Mouse (Mus musculus): ENCODE results near the gene Lca5l. TPM values are rescaled to one million over a fixed set of nuclear protein-coding genes. Genes with fewer than 3 reads are reported as not detected.

Gene Lca5l
- polyA plus RNA-seq, 1 experiment: 41.7 TPM

DNA sequence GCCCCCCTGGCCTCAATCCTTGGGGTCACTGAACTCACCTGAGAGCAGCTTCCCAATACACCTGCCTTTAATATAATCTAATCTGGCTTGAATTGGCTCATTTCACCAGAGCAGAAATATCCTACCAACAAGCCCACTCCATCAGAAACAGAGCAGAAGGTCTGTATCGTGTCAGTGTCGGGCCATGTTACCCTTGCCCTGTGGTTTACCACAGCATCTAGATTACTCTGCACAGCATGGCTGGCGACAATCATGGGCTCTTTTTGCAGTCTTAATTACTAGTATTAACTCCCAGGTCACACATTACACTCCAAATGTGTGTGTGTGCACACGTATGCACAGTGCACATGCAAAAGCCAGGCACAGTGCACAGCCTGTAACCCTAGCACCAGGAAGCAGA is 23.2 kb downstream of the Lca5l start:
- TF ChIP-seq POLR2A (IDR thresholded peaks at IDR 0.05; ENCODE audit: control insufficient read depth, low read depth, low read length): no peak
- TF ChIP-seq CTCF (IDR thresholded peaks at IDR 0.05; ENCODE audit: control insufficient read depth, insufficient read depth, insufficient replicate concordance, low read depth, low read length): no peak
- Histone ChIP-seq H3K27ac (ENCODE audit: control insufficient read depth, insufficient read depth, low read depth, low read length) (no peak overlapping the region), H3K4me3 (ENCODE audit: control insufficient read depth, low read depth, low read length) (no peak overlapping the region), H3K27me3 (ENCODE audit: control insufficient read depth, insufficient read depth, low read length) (no peaks in the 10 kb centered on the region), H3K4me1 (ENCODE audit: control insufficient read depth, insufficient read depth, low read length) (no peaks in the 10 kb centered on the region), H3K36me3 (ENCODE audit: control insufficient read depth, insufficient read depth, low read length) (no peaks in the 10 kb centered on the region)

DNA sequence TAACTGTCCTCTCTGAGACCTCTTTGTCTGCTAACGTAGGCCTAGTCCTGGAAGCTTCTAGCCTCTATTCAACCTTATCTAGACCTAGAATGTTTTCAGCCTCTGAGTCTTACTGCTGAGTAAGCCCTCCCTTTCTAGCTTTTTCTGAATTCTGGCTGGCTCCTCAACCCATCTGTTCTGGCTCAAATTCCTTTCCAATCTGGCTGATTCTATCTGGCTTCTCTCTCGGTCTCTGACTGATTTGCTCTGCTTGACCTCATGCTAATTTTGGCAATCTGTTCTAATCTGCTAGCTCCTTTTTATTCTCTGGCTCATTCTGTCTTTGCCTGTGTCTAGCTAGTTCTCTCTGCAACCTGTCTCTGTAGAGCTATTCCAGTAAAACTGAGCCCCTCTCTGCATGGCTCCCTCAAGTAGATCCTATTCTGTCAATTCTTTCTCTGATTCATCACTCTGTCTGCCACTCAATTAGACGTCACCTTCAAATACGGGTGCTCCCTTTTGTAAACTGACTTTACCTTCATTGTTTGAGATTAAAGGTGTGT is 26.3 kb downstream of the Lca5l start:
- Histone ChIP-seq H3K36me3 (ENCODE audit: control insufficient read depth, insufficient read depth, low read length) (no peaks in the 10 kb centered on the region), H3K4me1 (ENCODE audit: control insufficient read depth, insufficient read depth, low read length) (no peaks in the 10 kb centered on the region), H3K4me3 (ENCODE audit: control insufficient read depth, low read depth, low read length) (no peak overlapping the region), H3K27ac (ENCODE audit: control insufficient read depth, insufficient read depth, low read depth, low read length) (no peak overlapping the region), H3K27me3 (ENCODE audit: control insufficient read depth, insufficient read depth, low read length) (no peaks in the 10 kb centered on the region)
- TF ChIP-seq CTCF (IDR thresholded peaks at IDR 0.05; ENCODE audit: control insufficient read depth, insufficient read depth, insufficient replicate concordance, low read depth, low read length) (no peak), POLR2A (IDR thresholded peaks at IDR 0.05; ENCODE audit: control insufficient read depth, low read depth, low read length) (no peak)

GRCm38 (mm10) chr16:96161336-96161735 is 30.7 kb downstream of the Lca5l start:
- Histone ChIP-seq H3K4me3 (ENCODE audit: control insufficient read depth, low read depth, low read length) (no peak overlapping the region), H3K36me3 (ENCODE audit: control insufficient read depth, insufficient read depth, low read length) (no peaks in the 10 kb centered on the region), H3K4me1 (ENCODE audit: control insufficient read depth, insufficient read depth, low read length) (peaks cover 9% of the 10 kb centered on the region), H3K27me3 (ENCODE audit: control insufficient read depth, insufficient read depth, low read length) (no peaks in the 10 kb centered on the region), H3K27ac (ENCODE audit: control insufficient read depth, insufficient read depth, low read depth, low read length) (no peak overlapping the region)
- TF ChIP-seq CTCF (IDR thresholded peaks at IDR 0.05; ENCODE audit: control insufficient read depth, insufficient read depth, insufficient replicate concordance, low read depth, low read length): no peak
- no peak for TF ChIP-seq POLR2A (IDR thresholded peaks at IDR 0.05; ENCODE audit: control insufficient read depth, low read depth, low read length)

DNA sequence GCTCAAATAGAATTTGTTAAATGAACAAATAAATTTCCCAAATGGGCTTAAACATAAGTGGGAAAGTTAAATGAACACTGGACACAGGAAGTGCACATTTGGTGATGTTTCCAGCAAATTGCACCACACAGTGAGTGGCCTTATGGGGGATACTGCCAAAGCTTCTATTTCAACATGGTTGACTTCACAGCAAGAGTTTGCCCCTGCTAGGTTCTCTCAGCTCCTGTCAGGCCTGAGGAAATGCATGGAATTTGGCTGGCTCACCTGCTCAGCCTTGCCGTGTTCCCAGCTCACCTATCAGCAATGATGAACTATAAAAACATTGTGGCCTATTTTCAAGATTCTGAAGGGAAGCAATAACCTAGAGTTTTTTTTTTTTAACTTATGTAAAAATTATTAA is 31.1 kb downstream of the Lca5l start:
- Histone ChIP-seq H3K4me1 (ENCODE audit: control insufficient read depth, insufficient read depth, low read length) (peaks cover 9% of the 10 kb centered on the region), H3K27me3 (ENCODE audit: control insufficient read depth, insufficient read depth, low read length) (no peaks in the 10 kb centered on the region), H3K4me3 (ENCODE audit: control insufficient read depth, low read depth, low read length) (no peak overlapping the region), H3K36me3 (ENCODE audit: control insufficient read depth, insufficient read depth, low read length) (no peaks in the 10 kb centered on the region), H3K27ac (ENCODE audit: control insufficient read depth, insufficient read depth, low read depth, low read length) (no peak overlapping the region)
- TF ChIP-seq CTCF (IDR thresholded peaks at IDR 0.05; ENCODE audit: control insufficient read depth, insufficient read depth, insufficient replicate concordance, low read depth, low read length) (no peak), POLR2A (IDR thresholded peaks at IDR 0.05; ENCODE audit: control insufficient read depth, low read depth, low read length) (no peak)

DNA sequence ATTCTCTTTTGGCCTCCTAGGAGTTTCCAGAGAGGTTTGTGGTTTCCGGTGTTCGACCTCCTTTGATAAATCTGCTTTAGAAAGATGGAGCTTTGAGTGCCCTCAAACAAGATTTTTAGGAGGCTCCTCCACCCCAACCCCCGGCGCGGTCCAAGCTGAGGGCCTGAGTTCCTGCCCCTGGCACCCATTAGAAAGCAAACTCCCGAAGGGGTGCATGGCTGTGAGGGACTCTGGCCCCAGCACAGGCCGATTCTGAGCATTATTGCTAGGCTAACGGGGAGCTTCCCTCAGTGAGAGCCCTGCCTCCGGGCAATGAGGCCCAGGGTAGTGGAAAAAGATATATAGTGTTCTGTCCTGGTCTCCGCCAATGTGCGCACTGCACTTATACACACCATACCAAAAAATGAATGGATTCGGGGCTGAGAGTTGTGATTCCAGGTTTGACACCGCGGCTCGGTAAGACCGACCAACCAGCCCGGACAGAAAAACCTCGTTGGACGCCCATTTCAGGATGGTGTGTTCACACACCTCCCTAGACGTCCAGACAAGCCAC is 32.2 kb downstream of the Lca5l start:
- peak overlapping the region; percentile 71; the same call in 1 of the 2 replicates for H3K27ac ChIP-seq (ENCODE audit: control insufficient read depth, insufficient read depth, low read depth, low read length)

GRCm38 (mm10) chr16:96159091-96159731 is 32.9 kb downstream of the Lca5l start:
- TF ChIP-seq CTCF (IDR thresholded peaks at IDR 0.05; ENCODE audit: control insufficient read depth, insufficient read depth, insufficient replicate concordance, low read depth, low read length): peak; percentile 48; the same call in 1 of the 2 replicates
- TF ChIP-seq POLR2A (IDR thresholded peaks at IDR 0.05; ENCODE audit: control insufficient read depth, low read depth, low read length): no peak
- peak overlapping the region; percentile 89 for H3K4me3 ChIP-seq (ENCODE audit: control insufficient read depth, low read depth, low read length)
- no peaks in the 10 kb centered on the region; the same call in 1 of the 2 replicates for H3K36me3 ChIP-seq (ENCODE audit: control insufficient read depth, insufficient read depth, low read length)
- H3K27ac ChIP-seq (ENCODE audit: control insufficient read depth, insufficient read depth, low read depth, low read length): peak overlapping the region; percentile 71
- H3K27me3 ChIP-seq (ENCODE audit: control insufficient read depth, insufficient read depth, low read length): no peaks in the 10 kb centered on the region
- peaks cover 9% of the 10 kb centered on the region for H3K4me1 ChIP-seq (ENCODE audit: control insufficient read depth, insufficient read depth, low read length)

More for the DNA sequence above, 32.2 kb downstream of the Lca5l start:
- Histone ChIP-seq H3K4me3 (ENCODE audit: control insufficient read depth, low read depth, low read length) (peak overlapping the region; percentile 89), H3K27me3 (ENCODE audit: control insufficient read depth, insufficient read depth, low read length) (no peaks in the 10 kb centered on the region), H3K4me1 (ENCODE audit: control insufficient read depth, insufficient read depth, low read length) (peaks cover 9% of the 10 kb centered on the region), H3K36me3 (ENCODE audit: control insufficient read depth, insufficient read depth, low read length) (no peaks in the 10 kb centered on the region; the same call in 1 of the 2 replicates)
- TF ChIP-seq POLR2A (IDR thresholded peaks at IDR 0.05; ENCODE audit: control insufficient read depth, low read depth, low read length) (no peak), CTCF (IDR thresholded peaks at IDR 0.05; ENCODE audit: control insufficient read depth, insufficient read depth, insufficient replicate concordance, low read depth, low read length) (no peak)

GRCm38 (mm10) chr16:96158511-96159080 is 33.5 kb downstream of the Lca5l start:
- peaks cover 9% of the 10 kb centered on the region for H3K4me1 ChIP-seq (ENCODE audit: control insufficient read depth, insufficient read depth, low read length)
- no peak for TF ChIP-seq CTCF (IDR thresholded peaks at IDR 0.05; ENCODE audit: control insufficient read depth, insufficient read depth, insufficient replicate concordance, low read depth, low read length)
- TF ChIP-seq POLR2A (IDR thresholded peaks at IDR 0.05; ENCODE audit: control insufficient read depth, low read depth, low read length): no peak
- H3K27ac ChIP-seq (ENCODE audit: control insufficient read depth, insufficient read depth, low read depth, low read length): peak overlapping the region; percentile 7; the same call in 1 of the 2 replicates
- peak overlapping the region; percentile 89 for H3K4me3 ChIP-seq (ENCODE audit: control insufficient read depth, low read depth, low read length)
- no peaks in the 10 kb centered on the region; the same call in 1 of the 2 replicates for H3K36me3 ChIP-seq (ENCODE audit: control insufficient read depth, insufficient read depth, low read length)
- no peaks in the 10 kb centered on the region for H3K27me3 ChIP-seq (ENCODE audit: control insufficient read depth, insufficient read depth, low read length)
